Mouse (Mus musculus): Measurements from ENCODE around the gene Mycbp2. TPM values are rescaled to one million over a fixed set of nuclear protein-coding genes. Genes with fewer than 3 reads are reported as not detected.

Mycbp2 gene
- polyA plus RNA-seq, 1 experiment from 2014 or later, result 38.1 TPM

- no peaks in the 10 kb centered on the region for H3K36me3 ChIP-seq (ENCODE audit: control insufficient read depth, insufficient read depth, low read length)
- no peak for ATAC-seq (ENCODE audit: low FRiP score)
- no peak overlapping the region for H3K4me2 ChIP-seq (replicated peaks; ENCODE audit: low read depth, low read length)
- no peak overlapping the region for H3K27ac ChIP-seq (ENCODE audit: low read depth, low read length)
- no peaks in the 10 kb centered on the region for H3K27me3 ChIP-seq (ENCODE audit: control insufficient read depth, insufficient read depth, low read length)
- H3K9ac ChIP-seq (ENCODE audit: low read depth, low read length), result no peak overlapping the region
- H3K4me3 ChIP-seq (ENCODE audit: low read depth, low read length), result no peak overlapping the region
- no peak for DNase-seq (ENCODE audit: low spot score)
- H3K9me3 ChIP-seq (ENCODE audit: control insufficient read depth, low read length), result no peaks in the 10 kb centered on the region
- 73% methylated on average over 3 of the region's 3 CpGs for WGBS
- H3K4me1 ChIP-seq (replicated peaks; ENCODE audit: control insufficient read depth, insufficient read depth, low read length), result no peaks in the 10 kb centered on the region
Measured at GRCm38 (mm10) chr14:103356066-103356465, 9.5 kb upstream of the Mycbp2 start.

GRCm38 (mm10) chr14:103354396-103355352 lies 8.1 kb upstream of the Mycbp2 start:
- peak; percentile 17; the same call in 1 of the 2 replicates for ATAC-seq (ENCODE audit: low FRiP score)
- Histone ChIP-seq H3K9me3 (ENCODE audit: control insufficient read depth, low read length) (no peaks in the 10 kb centered on the region), H3K27ac (ENCODE audit: low read depth, low read length) (no peak overlapping the region), H3K9ac (ENCODE audit: low read depth, low read length) (no peak overlapping the region), H3K4me1 (replicated peaks; ENCODE audit: control insufficient read depth, insufficient read depth, low read length) (no peaks in the 10 kb centered on the region), H3K4me2 (replicated peaks; ENCODE audit: low read depth, low read length) (peak overlapping the region; percentile 21; the same call in 1 of the 2 replicates), H3K4me3 (ENCODE audit: low read depth, low read length) (no peak overlapping the region), H3K36me3 (ENCODE audit: control insufficient read depth, insufficient read depth, low read length) (no peaks in the 10 kb centered on the region), H3K27me3 (ENCODE audit: control insufficient read depth, insufficient read depth, low read length) (no peaks in the 10 kb centered on the region)
- 25% methylated on average over 16 of the region's 18 CpGs for WGBS
- DNase-seq (ENCODE audit: low spot score), result peak; percentile 23

- Histone ChIP-seq H3K4me3 (ENCODE audit: low read depth, low read length) (peak overlapping the region; percentile 85), H3K4me2 (replicated peaks; ENCODE audit: low read depth, low read length) (peak overlapping the region; percentile 52), H3K9me3 (ENCODE audit: control insufficient read depth, low read length) (no peaks in the 10 kb centered on the region), H3K36me3 (ENCODE audit: control insufficient read depth, insufficient read depth, low read length) (no peaks in the 10 kb centered on the region), H3K27ac (ENCODE audit: low read depth, low read length) (peak overlapping the region; percentile 96), H3K27me3 (ENCODE audit: control insufficient read depth, insufficient read depth, low read length) (no peaks in the 10 kb centered on the region), H3K9ac (ENCODE audit: low read depth, low read length) (peak overlapping the region; percentile 83), H3K4me1 (replicated peaks; ENCODE audit: control insufficient read depth, insufficient read depth, low read length) (no peaks in the 10 kb centered on the region; the same call in 1 of the 2 replicates)
- under 1% methylated on average over 43 of the region's 83 CpGs for WGBS
- peak; percentile 74 for ATAC-seq (ENCODE audit: low FRiP score)
- DNase-seq (ENCODE audit: low spot score), result peak; percentile 58
Measured at GRCm38 (mm10) chr14:103345858-103346728, 521 bp downstream of the Mycbp2 start.

- Histone ChIP-seq H3K9ac (ENCODE audit: low read depth, low read length) (peak overlapping the region; percentile 83), H3K27ac (ENCODE audit: low read depth, low read length) (0 out of 2 replicates have a peak overlapping the region, but pooled peaks have one; percentile 27), H3K9me3 (ENCODE audit: control insufficient read depth, low read length) (no peaks in the 10 kb centered on the region), H3K4me3 (ENCODE audit: low read depth, low read length) (peak overlapping the region; percentile 85), H3K36me3 (ENCODE audit: control insufficient read depth, insufficient read depth, low read length) (no peaks in the 10 kb centered on the region), H3K4me2 (replicated peaks; ENCODE audit: low read depth, low read length) (peak overlapping the region; percentile 52), H3K4me1 (replicated peaks; ENCODE audit: control insufficient read depth, insufficient read depth, low read length) (no peaks in the 10 kb centered on the region; the same call in 1 of the 2 replicates), H3K27me3 (ENCODE audit: control insufficient read depth, insufficient read depth, low read length) (no peaks in the 10 kb centered on the region)
- ATAC-seq (ENCODE audit: low FRiP score), result no peak
- 8% methylated on average over 6 of the region's 6 CpGs for WGBS
- no peak for DNase-seq (ENCODE audit: low spot score)
Measured at GRCm38 (mm10) chr14:103345486-103345857, 1.1 kb downstream of the Mycbp2 start.

- 50% methylated on average over 2 of the region's 2 CpGs for WGBS
- peak overlapping the region; percentile 85 for H3K4me3 ChIP-seq (ENCODE audit: low read depth, low read length)
- H3K9ac ChIP-seq (ENCODE audit: low read depth, low read length), result peak overlapping the region; percentile 31; the same call in 1 of the 2 replicates
- peak overlapping the region; percentile 52 for H3K4me2 ChIP-seq (replicated peaks; ENCODE audit: low read depth, low read length)
- no peaks in the 10 kb centered on the region for H3K36me3 ChIP-seq (ENCODE audit: control insufficient read depth, insufficient read depth, low read length)
- no peaks in the 10 kb centered on the region for H3K9me3 ChIP-seq (ENCODE audit: control insufficient read depth, low read length)
- no peaks in the 10 kb centered on the region for H3K27me3 ChIP-seq (ENCODE audit: control insufficient read depth, insufficient read depth, low read length)
- no peaks in the 10 kb centered on the region; the same call in 1 of the 2 replicates for H3K4me1 ChIP-seq (replicated peaks; ENCODE audit: control insufficient read depth, insufficient read depth, low read length)
- no peak overlapping the region for H3K27ac ChIP-seq (ENCODE audit: low read depth, low read length)
- DNase-seq (ENCODE audit: low spot score) (no peak), ATAC-seq (ENCODE audit: low FRiP score) (no peak)
Measured at GRCm38 (mm10) chr14:103345011-103345410, 1.6 kb downstream of the Mycbp2 start.

- H3K9me3 ChIP-seq (ENCODE audit: control insufficient read depth, low read length), result no peaks in the 10 kb centered on the region
- no peaks in the 10 kb centered on the region for H3K27me3 ChIP-seq (ENCODE audit: control insufficient read depth, insufficient read depth, low read length)
- 82% methylated on average over 5 of the region's 5 CpGs for WGBS
- H3K4me1 ChIP-seq (replicated peaks; ENCODE audit: control insufficient read depth, insufficient read depth, low read length), result no peaks in the 10 kb centered on the region; the same call in 1 of the 2 replicates
- ATAC-seq (ENCODE audit: low FRiP score) (no peak), DNase-seq (ENCODE audit: low spot score) (no peak)
- H3K27ac ChIP-seq (ENCODE audit: low read depth, low read length), result no peak overlapping the region
- H3K4me2 ChIP-seq (replicated peaks; ENCODE audit: low read depth, low read length), result no peak overlapping the region
- H3K36me3 ChIP-seq (ENCODE audit: control insufficient read depth, insufficient read depth, low read length), result no peaks in the 10 kb centered on the region
- no peak overlapping the region for H3K4me3 ChIP-seq (ENCODE audit: low read depth, low read length)
- H3K9ac ChIP-seq (ENCODE audit: low read depth, low read length), result no peak overlapping the region
Measured at GRCm38 (mm10) chr14:103343791-103344190, 2.8 kb downstream of the Mycbp2 start.

- 78% methylated on average over 1 of the region's 1 CpGs for WGBS
- H3K36me3 ChIP-seq (ENCODE audit: control insufficient read depth, insufficient read depth, low read length), result no peaks in the 10 kb centered on the region
- DNase-seq (ENCODE audit: low spot score) (no peak), ATAC-seq (ENCODE audit: low FRiP score) (no peak)
- H3K9me3 ChIP-seq (ENCODE audit: control insufficient read depth, low read length), result no peaks in the 10 kb centered on the region
- H3K4me1 ChIP-seq (replicated peaks; ENCODE audit: control insufficient read depth, insufficient read depth, low read length), result no peaks in the 10 kb centered on the region; the same call in 1 of the 2 replicates
- no peak overlapping the region for H3K4me2 ChIP-seq (replicated peaks; ENCODE audit: low read depth, low read length)
- no peaks in the 10 kb centered on the region for H3K27me3 ChIP-seq (ENCODE audit: control insufficient read depth, insufficient read depth, low read length)
- H3K27ac ChIP-seq (ENCODE audit: low read depth, low read length), result no peak overlapping the region
- no peak overlapping the region for H3K9ac ChIP-seq (ENCODE audit: low read depth, low read length)
- H3K4me3 ChIP-seq (ENCODE audit: low read depth, low read length), result no peak overlapping the region
Measured at GRCm38 (mm10) chr14:103341385-103342294, 5.0 kb downstream of the Mycbp2 start.

GRCm38 (mm10) chr14:103312926-103313325 lies 33.7 kb downstream of the Mycbp2 start:
- ATAC-seq (ENCODE audit: low FRiP score) (no peak), DNase-seq (ENCODE audit: low spot score) (no peak)
- Histone ChIP-seq H3K4me1 (replicated peaks; ENCODE audit: control insufficient read depth, insufficient read depth, low read length) (no peaks in the 10 kb centered on the region), H3K4me3 (ENCODE audit: low read depth, low read length) (no peak overlapping the region), H3K9me3 (ENCODE audit: control insufficient read depth, low read length) (no peaks in the 10 kb centered on the region), H3K4me2 (replicated peaks; ENCODE audit: low read depth, low read length) (no peak overlapping the region), H3K9ac (ENCODE audit: low read depth, low read length) (no peak overlapping the region), H3K27me3 (ENCODE audit: control insufficient read depth, insufficient read depth, low read length) (no peaks in the 10 kb centered on the region), H3K36me3 (ENCODE audit: control insufficient read depth, insufficient read depth, low read length) (peaks cover 6% of the 10 kb centered on the region), H3K27ac (ENCODE audit: low read depth, low read length) (no peak overlapping the region)
- WGBS, result 96% methylated on average over 4 of the region's 4 CpGs
